Mouse (Mus musculus): ENCODE data around the gene Lgals7. TPM values are rescaled to one million over a fixed set of nuclear protein-coding genes. Genes with fewer than 3 reads are reported as not detected.

Gene Lgals7
- 9.4 and 14.7 TPM in 2 replicates for polyA plus RNA-seq (2015; fragmentation: Nextera tagmentation; extraction: Ambion mirVana)

DNA sequence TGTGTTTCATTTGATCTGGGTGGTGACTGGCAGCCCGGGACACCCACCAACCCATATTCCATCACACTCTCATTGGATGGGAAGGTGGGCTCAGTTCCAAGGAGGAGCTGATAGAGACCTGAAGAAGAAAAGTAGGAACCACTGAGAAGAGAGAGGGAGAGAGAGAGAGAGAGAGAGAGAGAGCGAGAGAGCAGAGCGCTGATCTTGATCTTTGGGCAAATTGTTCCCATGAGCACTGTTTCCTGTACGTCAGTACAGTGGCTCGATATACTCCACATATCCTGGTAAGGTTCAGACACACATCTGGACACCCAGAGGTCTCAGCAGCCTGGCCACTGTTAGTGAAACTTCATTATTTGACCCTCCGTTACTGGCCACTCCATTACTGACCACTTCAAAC lies at the start of gene Lgals7:
Lgals7 (plus strand) TSS at position 314 of the 400 bp plus-strand sequence.

GRCm38 (mm10) chr7:28824941-28825685 lies 38.5 kb upstream of the Lgals7 start, which contains the start of gene Ech1:
Ech1 (plus strand) TSS chr7:28825217.

GRCm38 (mm10) chr7:28833723-28834347 lies 29.8 kb upstream of the Lgals7 start, which contains the start of gene Lgals4:
Lgals4 (plus strand) TSS chr7:28833854.

DNA sequence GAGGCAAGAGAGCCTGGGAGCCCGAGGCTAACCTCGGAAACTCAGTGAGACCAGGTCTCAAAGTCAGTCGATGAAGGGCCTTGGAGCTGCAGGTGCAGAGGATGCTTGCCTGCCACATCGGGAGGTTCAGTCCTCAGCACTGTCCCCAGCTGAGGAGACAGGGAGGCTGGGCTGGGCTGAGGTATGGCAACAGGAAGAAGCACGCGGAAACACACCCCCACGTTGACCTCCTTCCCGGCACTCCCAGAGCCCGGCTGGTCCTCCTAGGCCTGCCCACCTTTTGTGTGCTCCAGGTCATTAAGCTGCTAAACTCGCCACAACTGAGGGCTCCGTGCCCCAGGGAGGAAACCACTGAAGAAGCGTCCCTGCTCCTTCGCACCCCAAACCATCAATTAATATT lies 17.5 kb downstream of the Lgals7 start, which contains the start of gene Capn12:
Capn12 (plus strand) TSS at position 224 of the 400 bp plus-strand sequence.

Other genes with a start within 250 kb of the Lgals7 start
- 0.17 TPM in 1 of 2 replicates, not detected in the other for gene Acp7, start 232.5 kb upstream of the Lgals7 start, polyA plus RNA-seq (2015; fragmentation: Nextera tagmentation; extraction: Ambion mirVana)
- 3.2 and 5.1 TPM in 2 replicates for gene Fbxo27, start 171.0 kb upstream of the Lgals7 start, polyA plus RNA-seq (2015; fragmentation: Nextera tagmentation; extraction: Ambion mirVana)
- 6.4 and 12.2 TPM in 2 replicates for gene Fbxo17, start 147.0 kb upstream of the Lgals7 start, polyA plus RNA-seq (2015; fragmentation: Nextera tagmentation; extraction: Ambion mirVana)
- 130 and 197 TPM in 2 replicates for gene Mrps12, start 122.0 kb upstream of the Lgals7 start, polyA plus RNA-seq (2015; fragmentation: Nextera tagmentation; extraction: Ambion mirVana)
- gene Sars2, start 121.9 kb upstream of the Lgals7 start, polyA plus RNA-seq (2015; fragmentation: Nextera tagmentation; extraction: Ambion mirVana) = 7.9 and 19.9 TPM in 2 replicates
- gene Ccer2, start 107.7 kb upstream of the Lgals7 start, polyA plus RNA-seq (2015; fragmentation: Nextera tagmentation; extraction: Ambion mirVana) = not detected in 2 replicates
- 46.5 and 52.2 TPM in 2 replicates for gene Sirt2, start 97.1 kb upstream of the Lgals7 start, polyA plus RNA-seq (2015; fragmentation: Nextera tagmentation; extraction: Ambion mirVana)
- 30.7 and 43.9 TPM in 2 replicates for gene Nfkbib, start 96.3 kb upstream of the Lgals7 start, polyA plus RNA-seq (2015; fragmentation: Nextera tagmentation; extraction: Ambion mirVana)
- gene Rinl, start 74.9 kb upstream of the Lgals7 start, polyA plus RNA-seq (2015; fragmentation: Nextera tagmentation; extraction: Ambion mirVana) = 3.0 and 5.3 TPM in 2 replicates
- 156 and 183 TPM in 2 replicates for gene Hnrnpl, start 55.3 kb upstream of the Lgals7 start, polyA plus RNA-seq (2015; fragmentation: Nextera tagmentation; extraction: Ambion mirVana)
- 541 and 544 TPM in 2 replicates for gene Ech1, start 38.6 kb upstream of the Lgals7 start, polyA plus RNA-seq (2015; fragmentation: Nextera tagmentation; extraction: Ambion mirVana)
- 18.2 and 18.7 TPM in 2 replicates for gene Lgals4, start 30.0 kb upstream of the Lgals7 start, polyA plus RNA-seq (2015; fragmentation: Nextera tagmentation; extraction: Ambion mirVana)
- gene Capn12, start 17.6 kb downstream of the Lgals7 start, polyA plus RNA-seq (2015; fragmentation: Nextera tagmentation; extraction: Ambion mirVana) = 0.46 TPM in 1 of 2 replicates, not detected in the other
- gene Actn4, start 98.5 kb downstream of the Lgals7 start, polyA plus RNA-seq (2015; fragmentation: Nextera tagmentation; extraction: Ambion mirVana) = 121 and 144 TPM in 2 replicates
- 348 and 365 TPM in 2 replicates for gene Eif3k, start 118.0 kb downstream of the Lgals7 start, polyA plus RNA-seq (2015; fragmentation: Nextera tagmentation; extraction: Ambion mirVana)
- gene Map4k1, start 118.2 kb downstream of the Lgals7 start, polyA plus RNA-seq (2015; fragmentation: Nextera tagmentation; extraction: Ambion mirVana) = 2.1 and 8.1 TPM in 2 replicates